Mouse (Mus musculus) fat pad, adult 2 months (tissue): ENCODE data around the gene Mab21l2.

Experiments used
- DNase-seq: peaks from one replicate; pipeline ENCODE4 v3.0.0-alpha.2; 2011; ENCODE audit warnings: low read depth, low spot score; ENCODE audit errors: extremely low read depth

Mab21l2 gene

DNA sequence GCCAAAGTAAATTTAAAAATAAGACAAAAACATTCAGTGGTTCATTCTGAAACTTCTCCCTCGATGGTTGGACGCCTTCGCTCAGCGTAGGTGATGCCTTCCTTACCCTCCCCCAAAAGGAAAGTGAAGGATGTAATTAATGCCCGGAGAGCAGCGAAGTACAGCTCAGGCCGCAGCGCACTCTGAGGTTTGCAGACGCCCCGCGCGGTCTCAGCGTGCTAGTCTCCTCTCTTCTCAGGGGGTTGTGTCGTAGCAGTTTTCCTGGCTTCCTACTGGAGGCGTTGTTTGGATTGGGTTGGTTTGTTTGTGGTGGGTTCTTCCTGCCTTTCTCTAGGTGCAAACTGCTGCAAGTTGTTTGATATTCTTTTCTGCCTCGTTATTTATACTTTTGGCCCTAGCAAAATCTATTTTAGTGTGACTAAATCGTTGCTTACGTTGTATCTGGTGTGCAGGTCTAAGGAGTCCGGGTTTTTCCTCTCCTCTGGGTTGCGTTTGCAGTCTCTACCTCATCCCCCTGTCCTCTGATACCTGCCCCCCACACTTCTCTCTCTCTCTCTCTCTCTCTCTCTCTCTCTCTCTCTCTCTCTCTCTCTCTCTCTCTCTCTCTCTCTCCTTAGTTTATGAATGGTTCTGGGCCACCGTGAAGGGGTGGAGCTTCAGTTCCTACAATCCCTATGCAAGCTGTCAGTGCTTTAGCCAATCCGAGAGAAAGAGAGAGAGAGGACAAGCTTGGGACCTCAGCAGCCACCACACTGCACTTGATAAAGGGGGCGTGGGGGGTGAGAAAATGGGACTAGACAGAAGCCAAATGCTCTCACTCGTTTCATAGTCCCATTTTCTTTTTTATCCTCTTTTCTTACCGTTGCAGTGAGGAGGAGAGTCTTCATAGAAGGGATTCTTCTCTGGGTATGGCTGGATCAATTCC is at the start of gene Mab21l2:
TSS of gene Mab21l2 (minus strand) at position 539 of the 925 bp plus-strand sequence.
- DNase-seq: no peak

DNA sequence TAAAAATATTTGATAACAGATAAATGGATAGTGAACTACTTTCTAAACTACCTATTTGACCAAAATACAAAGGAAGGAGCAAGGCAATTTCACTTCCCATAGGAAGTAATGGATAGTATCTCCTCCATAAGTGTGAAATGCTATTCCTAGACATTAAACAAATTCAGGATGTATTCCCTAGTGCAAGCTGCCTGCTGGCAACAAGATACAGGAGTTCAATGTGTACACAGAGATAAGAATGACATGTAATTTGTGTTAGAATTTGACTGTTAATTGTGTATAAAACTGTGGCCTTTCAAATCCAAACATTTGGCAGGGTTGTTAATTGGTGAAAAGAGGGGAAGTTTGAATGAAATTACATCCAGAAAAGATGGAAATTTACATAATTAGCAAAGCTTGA is 26.9 kb upstream of the Mab21l2 start:
- DNase-seq: no peak

DNA sequence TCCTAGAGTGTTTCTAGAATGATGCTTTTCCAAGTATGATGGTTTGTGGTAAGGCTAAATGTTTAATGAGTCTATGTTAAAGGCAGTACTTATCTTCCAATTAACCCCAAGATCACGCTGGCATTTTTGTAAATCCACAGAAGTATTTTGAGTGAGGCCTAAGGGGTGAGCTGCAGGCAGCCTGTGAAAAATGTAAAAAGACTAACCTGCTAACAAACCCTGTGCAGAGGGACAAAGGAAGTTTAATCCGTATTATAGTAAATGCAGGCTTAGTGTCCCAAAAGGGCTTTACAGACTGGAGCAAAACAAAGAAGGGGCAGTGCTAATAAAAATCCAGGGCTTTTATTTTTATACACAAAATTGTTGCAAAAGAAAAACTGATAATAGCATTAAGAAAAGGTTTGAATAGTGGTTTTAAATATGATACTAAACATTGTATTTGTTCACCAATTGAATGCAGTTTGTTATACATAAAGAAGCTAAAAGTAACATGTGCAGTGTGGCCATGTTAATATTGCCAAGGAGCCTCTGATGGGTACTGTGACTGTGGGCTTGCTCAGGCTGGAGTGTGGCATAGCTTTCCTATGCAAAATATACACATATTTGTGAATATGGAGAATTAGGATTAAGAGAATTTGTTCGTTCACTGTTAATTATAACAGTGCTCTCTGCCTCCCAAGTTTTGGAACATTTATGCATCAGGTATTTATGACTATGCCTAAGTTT is 24.3 kb upstream of the Mab21l2 start:
- no peak for DNase-seq

DNA sequence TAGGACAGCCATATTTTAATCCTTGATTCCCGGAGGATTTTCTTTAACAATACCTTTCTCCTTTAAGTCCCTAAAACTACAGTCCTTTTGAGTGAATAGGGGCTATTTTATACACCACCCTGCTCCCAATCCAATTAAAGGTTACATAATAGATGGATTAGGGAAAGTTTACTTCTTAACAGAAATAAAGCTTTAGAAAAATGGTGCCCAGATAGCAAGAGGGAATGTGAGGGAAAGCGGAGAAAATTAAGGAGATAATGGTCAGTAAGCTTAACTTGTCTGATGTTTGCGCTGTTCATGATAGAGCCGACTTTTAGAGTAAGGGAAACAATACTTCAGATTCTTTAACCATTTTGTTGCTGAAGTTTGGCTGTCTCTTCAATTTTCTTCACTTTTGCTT is 23.1 kb upstream of the Mab21l2 start:
- no peak for DNase-seq

DNA sequence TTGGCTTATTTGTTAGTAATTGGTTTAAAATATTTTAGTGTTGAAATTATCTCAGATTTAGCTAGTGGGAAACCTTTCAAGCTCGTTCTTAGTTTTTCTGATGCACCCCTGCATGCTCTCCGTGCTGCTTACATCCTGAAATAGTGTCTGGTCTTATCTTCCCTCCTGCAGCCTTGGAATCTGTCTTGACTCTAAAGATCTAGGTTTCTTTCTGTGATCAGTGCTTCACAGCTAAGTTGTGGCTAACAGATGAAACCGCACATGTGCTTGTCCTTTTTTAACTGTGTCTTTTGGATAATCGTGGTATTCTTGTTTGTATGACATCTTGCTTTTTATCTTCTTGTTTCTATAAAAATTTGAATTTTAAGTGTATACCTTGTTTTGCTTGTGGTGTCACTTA is 18.9 kb upstream of the Mab21l2 start:
- no peak for DNase-seq

DNA sequence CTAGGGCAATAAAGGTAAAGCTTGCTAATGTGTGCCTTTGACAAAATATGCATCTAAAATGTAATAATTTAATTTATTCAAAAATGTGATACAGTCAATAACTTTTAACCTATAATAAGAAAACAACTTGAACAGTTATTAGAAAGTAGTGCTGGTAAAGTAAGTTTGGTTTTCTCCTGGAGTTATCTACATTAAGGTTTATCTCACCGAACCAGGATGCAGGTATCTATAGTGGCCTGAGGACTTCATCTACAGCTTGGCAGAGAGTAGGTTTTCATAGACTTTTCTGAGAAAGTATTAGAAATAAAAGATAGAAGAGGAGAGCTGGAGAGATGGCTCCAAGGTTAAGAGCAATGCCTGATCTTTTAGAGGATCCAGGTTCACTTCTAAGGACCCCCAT is 13.0 kb upstream of the Mab21l2 start:
- DNase-seq: no peak

DNA sequence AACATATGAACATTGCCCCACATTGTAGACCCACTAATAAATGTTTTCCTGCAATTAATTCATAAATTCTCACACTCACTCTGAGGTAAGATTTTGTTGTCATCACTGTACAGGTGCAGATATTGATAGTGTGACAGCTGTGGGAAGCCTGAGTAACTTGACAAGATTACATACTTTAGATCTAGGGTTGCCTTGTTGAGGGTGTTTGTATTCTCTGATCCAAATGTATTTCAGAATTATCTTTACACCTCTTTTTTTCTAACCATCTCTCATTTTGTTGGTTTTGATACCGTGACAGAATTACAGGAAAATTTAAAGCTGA is 12.6 kb upstream of the Mab21l2 start:
- no peak for DNase-seq

DNA sequence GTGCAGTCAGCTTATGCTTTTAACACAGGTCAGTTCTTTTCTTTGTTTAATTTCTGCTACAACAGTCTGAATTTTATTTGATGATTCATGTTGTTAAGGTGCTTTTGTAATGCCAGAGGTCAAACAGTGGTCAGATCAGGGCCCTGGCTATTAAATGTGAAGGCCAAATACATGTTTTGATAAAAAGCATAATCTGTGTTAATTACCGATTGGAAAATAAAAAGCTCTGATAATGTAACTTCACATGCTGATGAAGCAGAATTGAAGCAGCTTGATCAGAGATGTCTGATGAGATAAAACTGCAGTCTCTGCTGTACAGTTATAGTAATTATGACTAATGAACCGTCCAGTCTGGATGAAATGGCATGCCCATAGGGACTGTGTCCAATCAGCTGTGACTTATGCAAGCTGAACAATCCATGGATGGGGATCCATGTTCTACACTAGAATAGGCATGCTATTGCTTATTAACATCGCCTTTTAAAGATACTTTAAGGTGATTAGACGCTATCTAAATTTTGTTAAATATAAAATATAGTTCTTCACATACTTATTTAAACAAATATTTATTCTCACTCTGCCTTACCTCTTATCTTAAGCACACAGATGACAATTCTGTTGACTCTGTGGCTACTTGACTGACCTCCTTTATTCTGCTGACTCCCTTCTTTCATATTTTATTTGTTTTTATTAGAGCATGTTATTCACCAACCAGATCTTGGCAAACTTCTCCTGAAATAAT is 12.0 kb upstream of the Mab21l2 start:
- DNase-seq: no peak

DNA sequence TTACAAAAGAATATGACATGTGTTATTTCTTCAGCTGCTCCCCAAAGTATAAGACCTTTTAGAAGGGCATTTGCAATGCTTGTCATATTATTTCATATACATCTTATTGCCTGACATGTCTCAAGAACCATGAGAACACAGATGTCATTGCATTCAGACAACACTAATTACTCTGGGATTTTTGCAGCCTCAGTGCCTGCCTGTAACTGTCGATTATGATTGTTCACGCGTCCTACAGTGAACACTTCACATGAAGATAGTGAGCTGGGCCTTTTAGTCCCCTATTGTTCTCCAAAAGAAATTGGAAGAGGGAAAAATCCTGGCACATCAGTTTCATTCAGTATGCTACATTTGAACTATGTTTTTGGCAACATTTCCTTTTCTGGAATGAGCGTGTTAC is 11.2 kb upstream of the Mab21l2 start:
- no peak for DNase-seq

DNA sequence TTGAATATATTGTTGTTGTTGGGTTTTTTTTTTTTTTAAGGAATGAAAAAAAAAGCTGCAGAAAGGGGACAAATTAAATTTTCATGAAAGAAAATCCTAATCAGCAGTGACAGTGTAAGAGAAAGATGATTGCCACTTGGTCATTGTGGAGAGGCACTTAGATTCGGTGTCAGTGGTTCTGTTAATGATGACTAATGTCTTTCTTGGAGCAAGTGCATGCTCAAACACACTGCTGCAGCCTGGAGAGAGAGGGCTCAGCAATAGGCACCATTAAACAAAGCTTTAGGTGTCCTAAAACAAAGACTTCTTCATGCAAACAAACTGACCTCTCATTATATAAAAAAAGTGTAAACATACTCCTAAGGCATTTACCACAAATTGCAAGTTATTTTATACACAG is 10.5 kb upstream of the Mab21l2 start:
- no peak for DNase-seq

DNA sequence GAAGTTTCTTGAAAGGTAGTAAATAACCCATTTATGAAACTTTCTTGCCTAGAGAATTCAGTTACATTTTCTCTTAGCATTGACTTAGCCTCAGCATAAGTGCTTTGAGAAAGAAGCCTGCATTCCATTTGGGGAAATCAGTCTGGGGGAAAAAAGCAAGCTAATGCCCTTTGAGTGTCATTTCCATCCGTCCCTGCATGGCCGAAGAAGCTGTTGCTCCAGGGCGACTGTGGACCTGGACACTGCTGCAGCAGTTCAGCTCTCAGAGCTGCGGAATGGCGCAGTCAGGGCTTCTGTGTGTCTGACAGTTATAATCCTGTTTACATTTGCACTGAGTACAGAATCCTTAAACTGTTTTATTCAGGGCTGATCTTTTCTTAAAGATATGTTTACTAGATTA is 3.7 kb upstream of the Mab21l2 start:
- DNase-seq: no peak

DNA sequence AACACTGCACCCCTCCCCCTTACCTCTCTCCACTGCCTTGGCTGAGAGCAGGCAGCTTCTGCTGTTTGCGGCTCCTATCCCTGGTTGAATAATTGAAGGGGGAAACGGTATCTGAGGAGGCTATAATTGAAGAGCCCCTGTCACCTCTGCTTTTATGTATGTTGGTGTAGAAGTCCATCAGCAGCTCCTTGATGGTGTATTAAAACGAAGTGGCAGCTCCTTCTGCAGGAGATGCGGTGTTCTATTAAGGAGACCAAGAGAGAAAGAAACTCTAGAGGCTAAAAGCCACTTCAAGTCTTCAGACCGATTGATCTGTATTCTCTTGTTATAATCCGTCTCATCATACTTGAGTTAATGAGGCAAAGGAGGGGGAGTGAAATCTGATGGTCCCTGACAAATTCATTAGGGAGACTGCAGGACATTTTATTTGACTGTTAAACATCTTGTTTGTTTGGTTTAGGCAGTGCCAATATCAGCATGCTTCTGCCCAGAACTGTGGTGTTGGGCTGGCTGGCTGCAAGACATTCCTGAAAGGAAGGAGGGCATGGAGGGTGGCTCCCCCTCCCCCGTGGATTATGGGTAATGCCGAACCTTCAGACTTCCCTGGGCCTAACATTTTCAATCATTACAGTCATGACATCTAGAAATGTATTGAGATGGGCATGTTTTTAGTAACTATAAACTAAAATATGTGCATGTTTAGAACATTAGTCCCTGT is 2.7 kb upstream of the Mab21l2 start:
- no peak for DNase-seq

DNA sequence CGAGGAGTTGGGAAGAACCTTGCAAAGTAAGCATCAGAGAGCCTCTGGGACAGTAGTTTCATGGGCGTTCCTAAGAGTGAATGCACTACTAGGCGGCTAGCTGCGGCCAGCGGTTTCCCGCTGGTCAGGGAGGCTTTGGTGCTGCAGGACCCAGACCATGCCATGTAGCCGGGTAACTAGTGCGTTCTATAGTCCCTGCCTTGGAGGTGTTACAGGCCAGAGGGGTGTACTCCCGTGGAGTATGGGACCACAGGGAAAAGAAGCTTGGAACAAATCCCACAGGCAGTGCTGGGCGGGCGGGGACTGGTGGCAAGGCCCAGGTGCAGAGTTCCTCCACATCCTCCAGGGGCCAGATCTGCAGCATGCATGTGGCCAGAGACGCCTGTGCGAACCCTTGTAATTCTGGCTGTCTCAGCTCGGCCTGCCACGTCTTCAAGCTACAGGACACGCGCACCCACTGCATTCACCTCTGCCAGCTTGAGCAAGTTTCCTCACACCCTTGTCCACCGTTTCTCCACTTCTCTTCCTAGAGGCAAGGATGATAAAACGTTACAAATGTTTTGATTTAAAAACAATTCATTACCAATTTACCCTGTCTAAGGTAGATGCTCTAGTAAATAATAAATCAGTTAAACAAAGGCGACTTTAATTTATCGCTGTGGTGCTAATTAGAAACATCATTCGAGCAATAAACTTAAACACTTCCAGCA is 2.0 kb upstream of the Mab21l2 start:
- DNase-seq: no peak

DNA sequence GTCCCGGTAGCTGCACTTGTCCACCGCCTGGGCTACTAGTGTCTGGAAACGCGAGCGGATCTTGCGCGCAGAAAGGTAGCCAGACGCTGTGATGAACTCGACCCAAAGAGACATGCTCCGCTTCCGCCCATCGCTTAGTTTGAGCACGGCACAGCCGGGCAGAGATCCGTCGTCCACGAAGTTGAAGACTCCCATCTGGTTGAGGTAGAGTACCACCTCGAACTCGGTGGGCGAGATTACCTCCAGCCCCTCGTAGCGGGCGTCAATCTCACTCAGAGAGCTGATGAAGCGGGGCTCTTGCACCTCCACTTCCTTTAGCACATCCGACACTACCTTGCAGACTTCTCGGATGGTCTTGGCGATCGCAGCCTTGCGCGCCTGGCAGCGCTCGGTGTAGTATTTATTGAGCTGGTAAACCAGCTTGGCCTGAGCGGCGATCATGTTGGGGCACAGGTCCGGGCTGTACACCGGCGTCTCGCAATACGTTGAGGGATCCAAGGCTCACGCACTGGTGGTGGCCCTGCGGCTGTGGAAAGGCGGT is 1.1 kb downstream of the Mab21l2 start:
- DNase-seq: no peak

DNA sequence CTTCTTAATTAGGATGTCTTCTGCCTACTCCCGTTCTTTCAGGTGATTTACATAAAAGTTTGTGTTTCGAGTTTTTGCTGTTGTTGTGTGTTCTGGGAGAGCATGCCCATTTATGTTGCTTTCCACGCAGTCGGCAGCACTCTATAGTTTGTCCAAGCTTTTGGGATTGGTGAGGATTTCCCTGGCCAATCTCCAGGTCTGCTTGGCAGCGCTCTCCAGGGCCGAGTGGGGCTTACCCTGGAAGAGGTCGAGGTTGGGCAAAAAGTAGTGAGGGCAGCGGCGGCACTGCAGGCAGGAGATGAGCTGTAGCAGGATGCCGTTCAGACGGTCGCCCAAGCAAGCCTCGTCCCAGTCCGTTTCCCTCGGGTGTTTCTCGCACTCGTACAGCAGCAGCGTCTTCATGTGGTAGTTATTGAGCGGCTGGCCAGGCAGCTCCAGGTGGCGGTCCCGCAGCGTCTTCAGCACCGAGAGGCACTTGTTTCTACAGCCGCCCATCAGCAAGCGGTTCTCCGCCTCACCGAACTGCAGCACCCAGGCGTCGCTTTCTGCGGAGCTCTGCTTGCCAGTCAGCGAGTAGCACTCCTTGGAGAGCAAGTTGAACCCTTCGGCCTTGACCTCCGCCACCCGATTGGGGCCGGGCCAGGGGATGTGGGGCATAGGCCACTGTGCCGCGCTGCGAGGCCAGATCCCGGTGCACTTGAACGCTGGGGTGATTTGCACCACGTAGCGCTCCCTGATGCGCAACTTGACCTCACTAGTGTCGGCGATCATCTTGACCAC is 1.8 kb downstream of the Mab21l2 start:
- no peak for DNase-seq

DNA sequence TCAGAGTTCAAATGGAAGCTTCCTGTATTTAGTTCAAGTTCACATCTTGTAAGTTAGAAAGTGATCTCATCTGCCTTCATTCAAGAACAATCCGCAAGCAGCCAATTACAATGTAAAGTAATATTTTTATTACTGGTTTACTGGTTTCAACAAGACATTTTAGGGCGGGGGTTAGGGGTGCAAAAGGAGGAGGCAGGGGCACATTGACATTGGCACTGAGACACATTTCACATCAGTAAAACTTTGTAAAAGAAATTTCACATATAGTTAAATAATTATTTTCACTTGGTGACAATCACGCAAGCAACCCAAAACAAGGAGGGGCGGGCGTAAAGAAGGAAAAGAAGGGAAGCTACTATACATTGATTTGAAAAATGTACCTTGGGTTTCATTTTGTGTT is 2.5 kb downstream of the Mab21l2 start:
- no peak for DNase-seq

DNA sequence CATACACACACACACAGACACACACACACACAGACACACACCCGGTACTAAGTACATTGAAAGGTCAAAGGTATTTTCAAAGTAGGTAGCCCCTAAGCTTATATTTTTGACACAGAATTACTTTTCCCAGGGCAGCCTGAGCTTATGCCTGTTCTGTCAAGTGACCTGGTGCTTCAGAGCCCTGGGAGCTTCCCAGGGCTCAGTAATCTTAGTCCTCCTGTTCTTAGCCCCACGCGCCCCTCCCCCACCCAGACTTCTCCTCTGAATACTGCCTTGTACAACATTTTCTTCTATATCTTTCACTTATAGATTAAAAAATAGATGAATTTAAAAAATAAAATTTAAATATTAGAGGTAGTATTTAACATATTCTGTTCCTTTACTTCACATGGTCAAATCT is 3.6 kb downstream of the Mab21l2 start:
- no peak for DNase-seq

DNA sequence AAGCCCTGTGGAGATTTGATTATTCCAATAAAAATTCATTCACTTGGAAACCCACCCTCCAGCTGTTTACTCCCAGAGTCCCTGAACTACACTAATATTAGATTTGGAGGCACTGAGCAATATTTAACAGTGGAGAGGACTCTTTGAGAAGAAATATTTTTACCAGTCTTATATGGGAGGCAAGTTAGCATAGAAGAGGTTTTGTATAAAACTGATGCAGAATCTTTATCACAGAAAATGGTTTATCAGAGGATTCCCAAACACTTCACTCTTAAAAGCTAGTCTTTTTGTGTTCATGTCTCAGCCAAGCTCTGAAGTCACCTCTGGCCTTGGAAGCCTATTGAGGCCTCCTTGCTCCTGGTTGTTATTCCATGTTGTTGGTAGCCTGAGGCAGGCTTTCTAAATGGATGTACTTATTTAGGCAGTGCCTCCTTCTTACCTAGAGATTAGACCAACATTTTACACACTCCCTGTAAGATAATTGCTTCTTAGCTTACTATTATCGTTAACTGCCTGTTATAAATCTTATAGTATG is 6.5 kb downstream of the Mab21l2 start:
- no peak for DNase-seq

DNA sequence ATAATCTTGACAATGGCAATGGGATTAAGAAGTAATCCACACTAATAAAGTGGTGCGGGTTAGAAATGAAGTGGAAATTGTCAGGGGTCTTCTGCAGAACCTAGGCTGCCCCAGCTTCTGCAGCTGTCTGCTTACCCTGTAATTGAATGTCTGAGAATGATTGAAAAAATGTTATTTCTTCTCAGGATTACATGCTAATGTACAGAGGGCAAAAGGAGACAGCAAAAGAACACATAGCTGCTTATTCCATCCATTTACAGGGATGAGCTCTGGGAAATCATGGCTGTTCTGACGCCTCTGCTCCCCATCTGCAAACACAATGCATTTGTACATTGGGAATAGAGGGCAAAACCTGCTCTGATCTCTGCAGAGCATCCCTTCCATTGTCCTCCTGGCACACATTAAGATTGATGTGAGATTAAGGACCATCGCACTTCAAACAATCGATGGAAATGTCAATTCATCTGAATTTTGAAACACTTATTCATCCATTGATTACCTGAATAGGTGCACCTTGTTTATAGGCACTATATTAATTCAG is 7.3 kb downstream of the Mab21l2 start:
- no peak for DNase-seq
